Mouse (Mus musculus): ENCODE measurements around the gene Slc44a3. TPM values are rescaled to one million over a fixed set of nuclear protein-coding genes. Genes with fewer than 3 reads are reported as not detected.
A peak's percentile ranks its signal among the peaks of the same experiment; 100 is the strongest.
"Not testable (repeated sequence)": the region's sequence is repeated elsewhere in the genome, so short reads cannot be mapped to it uniquely, and the experiment has no call there.

Gene Slc44a3
- polyA plus RNA-seq, 1 experiment from 2014 or later = 1.6 TPM

- no peak overlapping the region for H3K4me2 ChIP-seq (replicated peaks)
- no peak overlapping the region for H3K9ac ChIP-seq
- H3K9me3 ChIP-seq = no peaks in the 10 kb centered on the region
- 0% methylated on average over 1 of the region's 1 CpGs for WGBS
- peaks cover 6% of the 10 kb centered on the region; the same call in 1 of the 2 replicates for H3K4me1 ChIP-seq
- no peaks in the 10 kb centered on the region for H3K27me3 ChIP-seq
- no peak overlapping the region for H3K27ac ChIP-seq
- H3K36me3 ChIP-seq = no peaks in the 10 kb centered on the region
- ATAC-seq (ENCODE audit: insufficient number of reproducible peaks, insufficient read depth, low FRiP score, low TSS enrichment) = no peak
- no peak overlapping the region for H3K4me3 ChIP-seq
These were observed 18.2 kb upstream of the Slc44a3 start for GRCm38 (mm10) chr3:121550370-121550769.

GRCm38 (mm10) chr3:121547851-121548624 is 15.8 kb upstream of the Slc44a3 start:
- H3K27ac ChIP-seq = no peak overlapping the region
- no peak overlapping the region for H3K9ac ChIP-seq
- 61% methylated on average over 15 of the region's 15 CpGs for WGBS
- no peak overlapping the region for H3K4me3 ChIP-seq
- no peak for ATAC-seq (ENCODE audit: insufficient number of reproducible peaks, insufficient read depth, low FRiP score, low TSS enrichment)
- H3K4me2 ChIP-seq (replicated peaks) = no peak overlapping the region
- H3K4me1 ChIP-seq = peaks cover 6% of the 10 kb centered on the region; the same call in 1 of the 2 replicates
- no peaks in the 10 kb centered on the region for H3K9me3 ChIP-seq
- H3K27me3 ChIP-seq = no peaks in the 10 kb centered on the region
- no peaks in the 10 kb centered on the region for H3K36me3 ChIP-seq

GRCm38 (mm10) chr3:121540621-121541020 is 8.4 kb upstream of the Slc44a3 start:
- no peak overlapping the region for H3K27ac ChIP-seq
- 63% methylated on average over 5 of the region's 5 CpGs for WGBS
- ATAC-seq (ENCODE audit: insufficient number of reproducible peaks, insufficient read depth, low FRiP score, low TSS enrichment) = no peak

GRCm38 (mm10) chr3:121539871-121540431 is 7.7 kb upstream of the Slc44a3 start:
- H3K4me3 ChIP-seq = no peak overlapping the region
- ATAC-seq (ENCODE audit: insufficient number of reproducible peaks, insufficient read depth, low FRiP score, low TSS enrichment) = 0 out of 2 replicates have a peak, but pooled peaks have one; percentile 61
- H3K9me3 ChIP-seq = no peaks in the 10 kb centered on the region
- peak overlapping the region; percentile 30; the same call in 1 of the 2 replicates for H3K4me2 ChIP-seq (replicated peaks)
- H3K36me3 ChIP-seq = no peaks in the 10 kb centered on the region
- no peak overlapping the region for H3K9ac ChIP-seq
- WGBS = 7% methylated on average over 8 of the region's 8 CpGs
- no peaks in the 10 kb centered on the region for H3K27me3 ChIP-seq
- peaks cover 9% of the 10 kb centered on the region; the same call in 1 of the 2 replicates for H3K4me1 ChIP-seq
- H3K27ac ChIP-seq = no peak overlapping the region

More at GRCm38 (mm10) chr3:121540621-121541020, 8.4 kb upstream of the Slc44a3 start:
- no peak overlapping the region for H3K4me2 ChIP-seq (replicated peaks)
- H3K9ac ChIP-seq = no peak overlapping the region
- H3K9me3 ChIP-seq = no peaks in the 10 kb centered on the region
- no peak overlapping the region for H3K4me3 ChIP-seq
- peaks cover 9% of the 10 kb centered on the region; the same call in 1 of the 2 replicates for H3K4me1 ChIP-seq
- H3K27me3 ChIP-seq = no peaks in the 10 kb centered on the region
- H3K36me3 ChIP-seq = no peaks in the 10 kb centered on the region

- ATAC-seq (ENCODE audit: insufficient number of reproducible peaks, insufficient read depth, low FRiP score, low TSS enrichment); H3K4me1 ChIP-seq; H3K9ac ChIP-seq; H3K4me2 ChIP-seq (replicated peaks); H3K4me3 ChIP-seq; H3K27me3 ChIP-seq; H3K36me3 ChIP-seq; H3K9me3 ChIP-seq; H3K27ac ChIP-seq: not testable (repeated sequence)
- WGBS = 81% methylated on average over 3 of the region's 3 CpGs
These were observed 6.6 kb upstream of the Slc44a3 start for GRCm38 (mm10) chr3:121538847-121539246.

DNA sequence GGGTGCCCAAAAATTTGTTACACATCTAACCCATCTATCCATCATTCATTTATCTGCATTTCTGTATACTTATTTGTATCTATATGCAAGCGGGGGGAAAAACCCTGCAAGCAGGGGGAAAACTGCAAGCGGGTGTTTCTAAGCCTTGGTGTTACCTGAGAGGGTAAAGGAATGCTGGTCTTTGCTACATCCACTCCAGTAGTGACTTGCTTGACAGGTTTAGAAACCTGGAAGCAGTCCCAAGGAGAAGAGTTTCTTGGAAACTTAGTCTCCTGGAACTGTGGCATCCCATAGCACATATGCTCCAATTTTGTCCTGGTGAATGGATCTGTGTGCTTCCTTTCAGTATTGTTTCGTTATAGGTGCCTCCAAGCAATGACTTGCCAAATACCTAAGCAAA is 5.8 kb upstream of the Slc44a3 start:
- no peak overlapping the region for H3K4me2 ChIP-seq (replicated peaks)
- WGBS = 82% methylated on average over 3 of the region's 3 CpGs
- H3K4me1 ChIP-seq = peaks cover 9% of the 10 kb centered on the region; the same call in 1 of the 2 replicates
- H3K9me3 ChIP-seq = no peaks in the 10 kb centered on the region
- ATAC-seq (ENCODE audit: insufficient number of reproducible peaks, insufficient read depth, low FRiP score, low TSS enrichment) = no peak
- no peak overlapping the region for H3K27ac ChIP-seq
- 0 out of 2 replicates have a peak, but pooled peaks cover 2% of the 10 kb centered on the region for H3K27me3 ChIP-seq
- H3K4me3 ChIP-seq = no peak overlapping the region
- no peaks in the 10 kb centered on the region for H3K36me3 ChIP-seq
- H3K9ac ChIP-seq = no peak overlapping the region

DNA sequence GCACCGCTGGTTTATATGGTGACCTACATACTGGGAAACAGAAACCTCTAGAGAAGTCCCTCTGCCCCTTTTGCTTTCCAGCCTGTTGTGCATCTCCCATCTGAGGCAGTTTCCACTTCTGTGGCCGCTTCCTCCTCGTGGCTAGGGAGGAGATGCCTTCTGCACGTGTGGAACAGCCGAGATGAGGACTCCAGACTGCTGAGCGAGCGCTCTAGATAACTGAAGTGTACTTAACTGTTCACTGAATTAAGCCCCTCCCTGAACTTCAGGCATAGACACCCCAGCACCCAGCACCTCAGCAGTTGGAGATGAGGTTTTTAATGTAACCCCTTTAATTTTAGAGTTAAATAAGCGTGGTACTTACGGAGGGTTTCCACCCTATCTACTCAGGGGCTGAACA is 4.6 kb upstream of the Slc44a3 start:
- Histone ChIP-seq H3K27ac (no peak overlapping the region), H3K9ac (no peak overlapping the region), H3K4me1 (peaks cover 15% of the 10 kb centered on the region), H3K4me2 (replicated peaks) (no peak overlapping the region), H3K27me3 (peaks cover 14% of the 10 kb centered on the region), H3K4me3 (no peak overlapping the region), H3K9me3 (no peaks in the 10 kb centered on the region), H3K36me3 (no peaks in the 10 kb centered on the region)
- WGBS = 86% methylated on average over 9 of the region's 9 CpGs
- ATAC-seq (ENCODE audit: insufficient number of reproducible peaks, insufficient read depth, low FRiP score, low TSS enrichment) = no peak

DNA sequence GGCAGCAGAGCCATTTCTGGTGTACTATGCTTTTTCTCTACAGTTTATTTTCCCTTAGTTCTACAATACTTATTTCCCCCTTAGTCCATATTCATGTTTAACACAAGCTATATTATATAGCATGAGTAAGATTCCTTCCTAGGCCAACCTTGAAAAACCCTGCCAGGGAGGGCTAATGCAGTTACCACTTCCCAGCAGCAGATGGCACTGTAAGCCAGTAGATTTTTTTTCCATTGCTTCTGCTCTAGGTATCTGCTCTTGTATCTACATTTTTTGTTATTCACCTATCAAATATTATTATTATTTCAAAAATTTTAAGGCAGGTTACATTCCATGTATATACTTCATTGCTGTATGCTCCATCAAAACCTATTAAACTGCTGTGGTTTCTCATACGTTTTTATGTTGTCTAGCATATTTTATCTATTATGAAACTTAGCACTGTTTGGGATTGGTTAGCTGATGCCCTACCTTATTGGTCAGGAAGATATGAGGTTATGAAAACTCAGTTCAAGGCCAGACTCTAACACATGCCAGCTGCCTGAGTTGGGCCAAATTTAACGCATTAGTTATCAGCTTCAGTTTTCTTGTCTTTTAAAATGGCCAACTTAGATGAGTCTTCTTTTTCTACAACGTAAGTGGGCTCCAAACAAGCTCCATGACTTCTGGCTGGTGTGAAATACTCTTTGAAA is 3.8 kb upstream of the Slc44a3 start:
- no peak overlapping the region for H3K4me2 ChIP-seq (replicated peaks)
- 77% methylated on average over 3 of the region's 3 CpGs for WGBS
- no peaks in the 10 kb centered on the region for H3K9me3 ChIP-seq
- peaks cover 17% of the 10 kb centered on the region for H3K27me3 ChIP-seq
- ATAC-seq (ENCODE audit: insufficient number of reproducible peaks, insufficient read depth, low FRiP score, low TSS enrichment) = no peak
- no peak overlapping the region for H3K9ac ChIP-seq
- H3K27ac ChIP-seq = no peak overlapping the region
- H3K4me1 ChIP-seq = peaks cover 17% of the 10 kb centered on the region
- H3K4me3 ChIP-seq = no peak overlapping the region
- no peaks in the 10 kb centered on the region for H3K36me3 ChIP-seq

DNA sequence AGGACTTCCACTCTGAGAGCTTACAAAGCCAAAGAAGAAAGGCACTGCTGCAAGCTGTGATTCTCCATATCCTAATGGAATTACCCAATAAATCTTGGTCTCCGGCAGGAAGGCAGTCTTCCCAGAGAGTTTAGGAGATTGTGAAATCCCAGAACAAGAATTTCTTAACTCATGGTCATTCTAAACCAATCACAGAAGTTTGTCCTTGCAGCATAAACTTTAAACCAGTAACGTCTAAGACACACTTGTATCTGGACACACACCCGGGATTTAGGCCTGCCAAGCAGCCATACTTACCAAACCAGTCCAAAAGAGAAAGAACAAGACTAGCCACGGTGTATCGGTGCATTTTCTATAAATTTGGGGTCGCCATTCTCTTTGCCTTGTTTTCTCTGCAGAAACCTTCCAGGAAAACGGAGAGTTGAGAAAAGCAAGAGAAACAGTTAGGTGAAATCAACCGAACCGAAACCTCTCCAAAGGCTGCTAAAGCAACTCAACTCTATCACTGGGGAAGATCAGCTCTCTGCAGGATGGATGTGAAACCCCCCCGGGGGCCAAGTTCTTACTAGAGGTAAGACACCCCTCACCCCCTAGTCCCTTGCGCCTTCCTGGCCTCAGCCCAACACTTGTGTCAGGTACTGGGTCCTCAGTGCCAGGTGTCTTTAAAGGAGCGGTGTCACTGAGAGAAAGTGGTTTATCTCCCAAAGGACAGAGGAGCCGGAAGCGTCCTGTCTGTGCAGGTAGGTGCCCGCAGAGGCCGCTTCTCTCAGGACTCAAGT is 645 bp downstream of the Slc44a3 start:
- H3K4me3 ChIP-seq = peak overlapping the region; percentile 19
- no peak overlapping the region for H3K27ac ChIP-seq
- peaks cover 17% of the 10 kb centered on the region for H3K27me3 ChIP-seq
- no peaks in the 10 kb centered on the region for H3K9me3 ChIP-seq
- peaks cover 13% of the 10 kb centered on the region for H3K4me1 ChIP-seq
- ATAC-seq (ENCODE audit: insufficient number of reproducible peaks, insufficient read depth, low FRiP score, low TSS enrichment) = 0 out of 2 replicates have a peak, but pooled peaks have one; percentile 28
- no peaks in the 10 kb centered on the region for H3K36me3 ChIP-seq
- WGBS = 51% methylated on average over 16 of the region's 16 CpGs
- H3K9ac ChIP-seq = no peak overlapping the region
- peak overlapping the region; percentile 41 for H3K4me2 ChIP-seq (replicated peaks)

GRCm38 (mm10) chr3:121530546-121531258 is 1.5 kb downstream of the Slc44a3 start:
- no peak overlapping the region for H3K9ac ChIP-seq
- no peak overlapping the region for H3K27ac ChIP-seq
- ATAC-seq (ENCODE audit: insufficient number of reproducible peaks, insufficient read depth, low FRiP score, low TSS enrichment) = no peak
- WGBS = 74% methylated on average over 10 of the region's 10 CpGs
- no peak overlapping the region for H3K4me3 ChIP-seq
- peaks cover 21% of the 10 kb centered on the region for H3K4me1 ChIP-seq
- no peak overlapping the region for H3K4me2 ChIP-seq (replicated peaks)
- H3K9me3 ChIP-seq = no peaks in the 10 kb centered on the region
- peaks cover 17% of the 10 kb centered on the region for H3K27me3 ChIP-seq
- no peaks in the 10 kb centered on the region for H3K36me3 ChIP-seq

Data from embryonic facial prominence, embryonic 12.5 days (tissue).